Mouse (Mus musculus) kidney, postnatal 36 days (tissue): ENCODE measurements around the gene Tysnd1.

ENCODE experiments used
- DNase-seq, 2 experiments: peaks; one replicate each; pipeline ENCODE4 v3.0.0; 2021 to 2022; ENCODE audit warnings: mixed read lengths in 2 of 2

The Tysnd1 gene

DNA sequence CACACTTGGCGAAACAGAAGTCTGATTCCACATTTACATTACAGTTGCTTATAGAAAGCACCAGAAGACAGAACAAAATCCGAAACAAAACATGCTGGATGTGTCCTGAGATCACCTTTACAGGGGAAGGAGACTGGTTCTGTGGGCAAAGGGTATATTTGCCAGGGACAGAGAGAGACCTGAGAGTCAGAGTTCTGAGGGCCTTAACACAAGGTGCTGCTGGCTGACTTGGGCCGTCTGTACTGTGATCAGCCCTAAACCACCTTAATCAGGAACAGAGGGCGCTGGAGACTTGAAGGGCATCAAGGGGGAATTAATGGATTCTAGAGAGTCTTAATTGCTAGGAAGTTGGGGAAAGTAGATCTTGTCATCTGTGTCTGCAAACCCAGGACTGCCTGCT lies 1.8 kb upstream of the Tysnd1 start:
- no peak for DNase-seq

- DNase-seq: peak in 1 of 2 experiments; percentile 34
Observed at GRCm38 (mm10) chr10:61695703-61696559, 617 bp downstream of the Tysnd1 start.

DNA sequence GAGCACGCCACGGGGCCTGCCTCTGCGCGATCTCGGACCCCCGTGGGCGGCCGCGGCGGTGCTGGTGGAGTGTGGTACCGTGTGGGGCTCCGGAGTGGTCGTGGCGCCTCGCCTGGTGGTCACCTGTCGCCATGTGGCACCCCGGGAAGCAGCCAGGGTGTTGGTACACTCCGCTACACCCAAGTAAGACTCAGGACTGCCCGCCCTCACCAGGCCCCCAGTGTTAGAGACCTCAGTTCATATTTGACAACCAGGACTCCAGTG lies 1.2 kb downstream of the Tysnd1 start:
- no peak for DNase-seq

DNA sequence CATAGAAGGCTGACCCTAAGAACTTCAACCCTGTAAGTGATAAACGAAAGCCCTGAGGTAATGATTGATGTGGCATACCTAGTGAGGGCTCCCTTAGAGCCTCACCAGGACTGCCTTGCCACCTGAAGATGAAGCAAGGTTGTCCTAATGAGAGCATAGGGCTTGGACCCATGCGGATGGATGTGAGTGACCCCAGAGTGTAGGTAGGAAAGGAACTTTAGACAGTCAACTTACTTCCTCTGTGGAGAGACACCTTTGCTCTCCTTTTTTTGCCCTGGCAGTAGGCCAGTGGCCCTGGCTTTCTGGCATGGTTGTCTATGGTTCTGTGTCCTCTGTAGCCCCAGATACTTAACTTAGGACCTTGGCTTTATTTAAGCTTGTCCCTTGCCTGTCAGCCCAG lies 1.7 kb downstream of the Tysnd1 start:
- DNase-seq: peak; percentile 92 to 94

DNA sequence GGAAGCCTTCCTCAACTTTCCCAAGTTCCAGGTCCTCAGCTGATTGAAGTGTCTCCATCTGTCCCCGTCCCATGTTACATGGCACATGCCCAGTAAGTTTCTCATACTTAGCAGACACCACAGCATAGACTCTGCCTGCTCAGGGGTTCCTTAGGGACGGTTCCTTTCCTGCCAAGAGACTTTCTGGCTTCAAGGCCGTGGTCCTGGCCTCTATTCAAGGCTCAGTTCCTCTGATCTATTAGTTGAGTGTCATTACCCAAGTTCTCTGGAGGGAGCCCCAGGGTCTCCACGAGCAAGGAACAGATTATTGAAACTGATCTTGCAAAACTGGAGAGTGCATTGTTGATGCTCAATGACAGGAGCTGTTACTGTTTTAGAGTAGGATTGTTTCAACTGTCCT lies 9.3 kb downstream of the Tysnd1 start:
- no peak for DNase-seq

GRCm38 (mm10) chr10:61706412-61707375 lies 11.4 kb downstream of the Tysnd1 start:
- peak; percentile 33 to 67 for DNase-seq

DNA sequence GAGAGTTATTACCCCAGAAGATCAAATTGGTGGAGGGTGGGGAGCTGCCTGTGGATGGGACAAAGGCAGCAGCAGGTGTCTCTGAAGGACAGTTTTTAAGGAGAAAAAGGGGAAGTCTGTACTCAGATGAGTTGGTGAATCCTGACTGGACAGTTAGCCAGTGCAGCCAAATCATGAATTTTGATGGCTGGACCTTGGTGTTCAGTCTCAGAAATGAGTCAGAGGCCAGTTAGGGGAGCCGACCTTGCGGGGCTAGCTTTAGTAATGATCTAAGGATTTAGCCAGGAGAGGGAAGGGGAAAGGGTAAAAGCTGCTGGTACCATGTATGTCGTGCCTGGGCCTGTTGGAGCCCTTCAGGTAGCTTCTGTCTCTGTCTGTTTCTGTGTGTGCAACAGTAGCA lies 18.3 kb downstream of the Tysnd1 start:
- no peak for DNase-seq

DNA sequence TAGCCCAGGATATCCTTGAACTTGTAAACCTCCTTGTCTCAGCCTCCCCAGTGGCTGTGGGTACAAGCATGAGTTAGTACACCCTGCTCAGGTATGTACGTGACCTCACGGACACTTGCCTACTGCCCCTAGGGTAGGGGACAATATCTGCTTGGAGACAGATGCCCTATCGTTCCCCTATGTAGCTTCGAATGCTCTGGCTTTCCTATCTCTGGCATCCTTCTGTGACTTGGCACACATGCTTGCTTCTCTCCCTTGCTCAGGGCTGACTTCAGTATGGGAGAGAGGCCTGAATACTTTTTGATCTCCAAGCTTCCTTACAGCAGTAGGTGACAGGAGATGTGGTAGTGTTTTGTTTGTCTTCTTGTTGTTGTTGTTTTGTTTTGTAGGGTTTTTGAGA lies 18.8 kb downstream of the Tysnd1 start:
- no peak for DNase-seq

DNA sequence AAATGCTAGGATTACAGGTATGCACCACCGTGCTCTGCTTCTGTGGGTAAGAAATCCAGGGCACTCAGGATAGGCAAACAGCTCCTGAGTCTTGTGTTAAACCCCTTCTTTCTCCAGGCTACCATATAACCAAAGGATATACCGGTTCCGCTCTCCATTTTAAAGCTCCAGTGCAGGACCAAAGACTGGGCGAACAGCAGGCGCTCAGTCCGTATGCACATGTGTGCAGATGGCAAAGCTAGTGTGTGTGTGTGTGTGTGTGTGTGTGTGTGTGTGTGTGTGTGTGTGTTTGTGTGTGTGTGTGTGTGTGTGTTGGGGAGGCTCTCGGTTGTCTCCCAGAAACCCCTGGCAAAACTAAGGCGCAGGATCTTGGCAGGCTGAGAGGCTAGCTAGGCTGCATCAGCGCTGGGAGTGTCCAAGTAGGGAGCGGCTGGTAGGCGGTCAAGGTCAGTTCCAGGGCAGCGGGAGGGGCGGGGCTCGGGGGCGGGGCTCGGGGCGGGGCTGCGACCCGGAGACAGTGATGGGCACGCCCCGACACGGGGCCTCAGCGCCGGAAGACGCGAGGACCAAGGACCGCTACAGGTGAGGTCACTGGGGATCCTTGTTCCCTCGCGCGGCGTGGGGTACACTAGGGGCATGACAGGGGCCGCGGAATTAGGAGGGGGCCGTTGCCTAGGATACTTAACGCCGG lies 19.6 kb downstream of the Tysnd1 start, which contains the start of gene Aifm2:
Gene Aifm2, plus strand, starts transcription at position 493 of the 691 bp plus-strand sequence.
- DNase-seq: peak; percentile 82 to 84

GRCm38 (mm10) chr10:61715462-61715837 lies 20.1 kb downstream of the Tysnd1 start:
- DNase-seq: no peak

DNA sequence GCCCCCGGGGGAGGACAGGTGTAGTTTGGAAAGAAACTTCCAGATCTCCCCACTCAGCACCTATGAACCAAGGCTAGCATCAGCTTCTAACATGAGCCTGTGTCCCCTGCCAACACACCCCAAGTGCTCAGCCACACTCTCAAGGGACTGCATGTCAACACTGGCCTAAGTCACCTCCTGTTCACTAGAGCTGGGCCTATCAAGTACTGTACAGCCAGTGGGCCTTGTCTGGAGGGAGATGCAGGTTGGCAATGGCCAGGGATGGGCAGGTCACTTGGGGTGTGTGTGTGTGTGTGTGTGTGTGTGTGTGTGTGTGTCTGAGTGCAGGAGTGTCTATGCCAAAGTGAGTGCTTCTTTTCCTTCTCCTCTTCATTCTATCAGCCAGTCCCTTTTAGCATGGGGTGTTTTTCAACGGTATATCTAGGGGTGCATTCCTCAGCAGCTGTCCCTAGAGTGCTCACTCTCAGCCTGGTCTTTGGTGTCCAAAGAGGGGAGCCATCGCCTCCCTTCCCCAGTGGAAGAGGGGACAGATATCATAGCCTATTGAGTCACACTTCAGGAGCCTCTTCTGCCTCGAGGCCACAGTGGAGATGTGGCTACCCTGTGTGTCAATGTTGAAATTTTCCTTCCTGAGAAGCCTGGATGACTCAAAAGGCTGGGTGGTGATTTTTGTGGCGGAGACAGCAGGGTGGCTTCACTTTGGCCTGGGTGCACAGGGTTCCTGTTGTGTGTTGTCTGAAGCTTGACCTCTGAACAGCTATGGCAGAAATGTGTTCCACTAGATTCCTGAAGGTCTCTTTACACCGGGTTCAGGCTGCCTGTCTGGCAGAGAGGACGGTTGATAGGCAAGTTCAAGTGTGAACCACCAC lies 20.9 kb downstream of the Tysnd1 start:
- DNase-seq: peak in 1 of 2 experiments; percentile 8

- DNase-seq: no peak
Observed at GRCm38 (mm10) chr10:61717406-61718296, 22.3 kb downstream of the Tysnd1 start.

GRCm38 (mm10) chr10:61720331-61720730 lies 25.0 kb downstream of the Tysnd1 start:
- no peak for DNase-seq

- no peak for DNase-seq
Observed at GRCm38 (mm10) chr10:61722215-61722614, 26.9 kb downstream of the Tysnd1 start.

DNA sequence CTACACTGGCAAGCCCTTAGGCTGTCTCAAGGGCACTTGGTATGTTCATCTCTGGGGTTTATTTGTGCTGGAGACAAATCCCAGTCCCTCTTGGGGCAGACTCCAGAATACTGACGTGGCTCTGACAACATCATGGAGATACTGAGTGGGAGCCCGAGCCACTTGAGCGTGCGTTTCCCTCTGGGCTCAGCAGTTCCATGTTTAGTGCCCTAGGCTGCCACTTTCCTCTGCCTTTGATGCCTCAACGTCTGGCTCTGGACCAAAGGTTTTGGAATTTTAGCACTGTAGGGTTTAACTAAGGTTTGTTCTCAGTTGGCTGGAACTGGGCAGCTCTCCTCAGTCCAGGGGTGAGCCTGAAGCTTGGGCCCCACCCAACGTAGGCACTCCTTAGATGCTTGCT lies 28.0 kb downstream of the Tysnd1 start:
- no peak for DNase-seq

- no peak for DNase-seq
Observed at GRCm38 (mm10) chr10:61729181-61729580, 33.9 kb downstream of the Tysnd1 start.

GRCm38 (mm10) chr10:61730171-61730570 lies 34.9 kb downstream of the Tysnd1 start:
- no peak for DNase-seq

DNA sequence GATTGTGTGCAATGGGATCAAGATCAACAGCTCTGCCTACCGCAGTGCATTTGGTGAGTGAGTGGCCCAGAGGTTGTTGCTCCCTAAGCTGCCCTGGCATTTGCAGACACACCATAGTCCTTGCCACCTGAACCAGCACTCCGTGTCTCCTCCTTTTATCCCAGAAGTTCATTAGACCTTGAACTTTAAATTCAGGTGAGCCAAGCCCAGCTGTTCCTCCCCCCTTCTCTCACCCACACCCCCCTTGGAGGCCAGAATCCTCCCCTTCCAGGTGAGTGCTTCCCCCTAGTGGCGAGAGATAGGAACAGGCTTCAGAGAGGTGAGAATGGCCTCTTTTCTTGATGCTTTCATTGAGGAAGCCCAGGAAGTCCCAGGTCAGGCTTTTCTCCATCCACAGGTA lies 39.1 kb downstream of the Tysnd1 start:
- DNase-seq: peak; percentile 70 to 71

DNA sequence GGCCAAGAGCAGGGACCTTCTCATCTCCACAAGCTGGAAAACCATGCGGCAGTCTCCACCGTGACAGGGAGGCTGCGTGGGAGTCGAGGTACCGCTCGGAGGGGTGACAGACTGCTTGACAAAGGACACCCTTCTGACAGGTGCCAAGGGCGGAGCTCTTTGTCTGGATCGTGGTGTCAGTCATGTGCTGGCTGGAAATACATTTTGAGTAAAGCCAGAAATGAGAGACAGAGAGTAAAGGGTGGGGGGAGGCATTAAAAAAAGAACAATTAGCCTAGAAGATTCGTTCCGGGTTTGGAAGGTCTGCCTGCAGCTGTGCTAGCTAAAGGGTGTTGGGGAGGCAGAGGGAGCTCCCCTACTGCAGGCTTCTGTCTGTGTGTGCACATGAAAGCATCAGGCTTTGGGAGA lies 41.4 kb downstream of the Tysnd1 start:
- no peak for DNase-seq

DNA sequence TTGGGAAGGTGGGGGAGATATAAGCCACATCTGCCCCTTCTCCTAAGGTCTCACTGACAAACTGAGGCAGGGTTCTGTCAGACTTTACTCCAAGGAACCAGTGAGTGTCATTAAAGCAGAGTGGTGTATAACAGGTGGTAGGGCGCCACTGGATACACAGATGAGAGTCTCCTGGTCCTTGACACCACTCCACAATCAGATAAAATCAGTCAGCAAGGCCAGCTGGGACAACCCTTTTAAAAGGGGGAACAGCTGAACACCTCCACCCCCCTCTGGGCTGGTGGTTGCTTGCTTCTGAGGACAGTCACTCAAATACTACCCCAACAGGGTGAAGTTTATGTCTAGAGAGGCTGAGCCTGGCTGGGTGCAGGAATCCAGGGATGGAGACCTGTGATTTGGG lies 42.2 kb downstream of the Tysnd1 start:
- DNase-seq: no peak

GRCm38 (mm10) chr10:61738126-61738525 lies 42.8 kb downstream of the Tysnd1 start:
- DNase-seq: no peak
